Mouse (Mus musculus): Measurements from ENCODE around the gene Eif4g3. TPM values are rescaled to one million over a fixed set of nuclear protein-coding genes. Genes with fewer than 3 reads are reported as not detected.

Gene Eif4g3
- polyA plus RNA-seq, 1 experiment from 2014 or later = 37.0 TPM

DNA sequence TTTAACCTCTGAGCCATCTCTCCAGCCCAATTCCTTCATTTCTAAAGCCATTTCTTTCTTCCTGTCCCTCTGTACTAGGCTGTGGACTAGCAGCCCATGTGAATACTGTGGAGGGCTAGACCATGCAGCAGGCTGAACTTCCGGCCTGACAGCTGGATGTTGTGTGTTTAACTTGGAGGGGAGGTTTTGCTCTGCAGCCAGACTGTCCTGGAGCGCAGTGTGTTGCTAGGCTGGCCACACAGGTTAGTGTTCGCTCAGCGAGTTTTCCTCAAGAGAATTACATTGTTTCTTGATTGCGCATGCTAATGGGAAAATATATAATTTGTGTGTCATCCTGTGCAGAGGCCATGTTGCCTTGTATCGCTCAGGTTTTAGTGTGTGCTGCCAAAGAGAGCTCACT lies 15.8 kb downstream of the Eif4g3 start:
- Histone ChIP-seq H3K9me3 (ENCODE audit: control insufficient read depth, low read length) (no peaks in the 10 kb centered on the region), H3K9ac (ENCODE audit: low read length) (no peak overlapping the region), H3K36me3 (ENCODE audit: control insufficient read depth, insufficient read depth, low read length) (peaks cover 70% of the 10 kb centered on the region), H3K4me1 (replicated peaks; ENCODE audit: control insufficient read depth, insufficient read depth, low read length) (peaks cover 3% of the 10 kb centered on the region; the same call in 1 of the 2 replicates), H3K4me2 (ENCODE audit: low read length) (no peak overlapping the region), H3K27me3 (replicated peaks; ENCODE audit: control insufficient read depth, insufficient read depth, low read length) (no peaks in the 10 kb centered on the region), H3K27ac (ENCODE audit: low read depth) (no peak overlapping the region), H3K4me3 (ENCODE audit: low read depth, low read length) (no peak overlapping the region)
- no peak for DNase-seq (ENCODE audit: low spot score)
- WGBS = 89% methylated on average over 6 of the region's 6 CpGs
- no peak for ATAC-seq (replicated peaks; ENCODE audit: low FRiP score, low TSS enrichment, low read depth)

DNA sequence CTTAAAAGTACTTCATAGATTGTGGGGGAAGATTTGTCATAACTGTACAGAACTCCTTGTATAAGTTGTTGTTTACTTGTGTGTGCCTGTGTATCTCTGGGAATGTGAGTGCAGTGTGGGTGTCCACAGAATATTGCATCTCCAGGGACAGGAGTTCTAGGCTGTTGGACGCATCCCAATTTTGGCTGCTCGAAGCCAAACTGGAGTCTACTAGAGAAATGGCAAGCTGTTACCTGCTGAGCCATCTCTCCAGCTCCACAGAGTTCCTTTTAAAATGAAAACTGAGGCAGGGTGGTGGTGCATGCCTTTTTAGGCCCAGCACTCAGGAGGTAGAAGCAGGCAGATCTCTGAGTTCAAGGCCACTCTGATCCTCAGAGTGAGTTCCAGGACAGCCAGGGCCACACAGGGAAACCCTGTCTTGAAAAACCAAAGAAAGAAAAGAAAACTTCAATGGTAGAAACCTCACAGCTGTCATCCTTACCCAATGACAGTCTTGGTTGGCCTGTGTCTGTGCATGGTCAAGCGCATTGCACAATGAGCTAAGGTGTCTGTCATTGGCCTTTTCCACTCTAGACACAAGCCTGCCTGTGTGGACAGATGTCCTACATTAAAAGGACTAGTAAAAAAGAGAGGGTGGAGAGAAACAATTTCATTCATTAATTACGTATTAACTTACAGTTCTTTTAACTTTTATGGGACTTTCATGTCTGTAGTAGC lies 17.1 kb downstream of the Eif4g3 start:
- WGBS = 95% methylated on average over 4 of the region's 4 CpGs

GRCm38 (mm10) chr4:138013723-138014479 lies 21.1 kb downstream of the Eif4g3 start:
- WGBS = 94% methylated on average over 15 of the region's 15 CpGs
- Histone ChIP-seq H3K9ac (ENCODE audit: low read length) (no peak overlapping the region), H3K9me3 (ENCODE audit: control insufficient read depth, low read length) (no peaks in the 10 kb centered on the region), H3K4me1 (replicated peaks; ENCODE audit: control insufficient read depth, insufficient read depth, low read length) (peaks cover 8% of the 10 kb centered on the region; the same call in 1 of the 2 replicates), H3K4me3 (ENCODE audit: low read depth, low read length) (no peak overlapping the region), H3K4me2 (ENCODE audit: low read length) (no peak overlapping the region), H3K36me3 (ENCODE audit: control insufficient read depth, insufficient read depth, low read length) (peaks cover 75% of the 10 kb centered on the region), H3K27ac (ENCODE audit: low read depth) (no peak overlapping the region), H3K27me3 (replicated peaks; ENCODE audit: control insufficient read depth, insufficient read depth, low read length) (no peaks in the 10 kb centered on the region)
- ATAC-seq (replicated peaks; ENCODE audit: low FRiP score, low TSS enrichment, low read depth) (no peak), DNase-seq (ENCODE audit: low spot score) (peak; percentile 44)

More for the DNA sequence above, 17.1 kb downstream of the Eif4g3 start:
- no peak for DNase-seq (ENCODE audit: low spot score)
- H3K9ac ChIP-seq (ENCODE audit: low read length) = no peak overlapping the region
- peaks cover 3% of the 10 kb centered on the region; the same call in 1 of the 2 replicates for H3K4me1 ChIP-seq (replicated peaks; ENCODE audit: control insufficient read depth, insufficient read depth, low read length)
- ATAC-seq (replicated peaks; ENCODE audit: low FRiP score, low TSS enrichment, low read depth) = no peak
- no peaks in the 10 kb centered on the region for H3K27me3 ChIP-seq (replicated peaks; ENCODE audit: control insufficient read depth, insufficient read depth, low read length)
- H3K9me3 ChIP-seq (ENCODE audit: control insufficient read depth, low read length) = no peaks in the 10 kb centered on the region
- H3K4me3 ChIP-seq (ENCODE audit: low read depth, low read length) = no peak overlapping the region
- H3K4me2 ChIP-seq (ENCODE audit: low read length) = no peak overlapping the region
- H3K36me3 ChIP-seq (ENCODE audit: control insufficient read depth, insufficient read depth, low read length) = peaks cover 72% of the 10 kb centered on the region
- H3K27ac ChIP-seq (ENCODE audit: low read depth) = no peak overlapping the region

GRCm38 (mm10) chr4:138015966-138016365 lies 23.1 kb downstream of the Eif4g3 start:
- no peak for ATAC-seq (replicated peaks; ENCODE audit: low FRiP score, low TSS enrichment, low read depth)
- H3K4me2 ChIP-seq (ENCODE audit: low read length) = no peak overlapping the region
- peaks cover 14% of the 10 kb centered on the region; the same call in 1 of the 2 replicates for H3K4me1 ChIP-seq (replicated peaks; ENCODE audit: control insufficient read depth, insufficient read depth, low read length)
- 66% methylated on average over 4 of the region's 4 CpGs for WGBS
- H3K9me3 ChIP-seq (ENCODE audit: control insufficient read depth, low read length) = no peaks in the 10 kb centered on the region
- H3K9ac ChIP-seq (ENCODE audit: low read length) = no peak overlapping the region
- H3K27me3 ChIP-seq (replicated peaks; ENCODE audit: control insufficient read depth, insufficient read depth, low read length) = no peaks in the 10 kb centered on the region
- peaks cover 63% of the 10 kb centered on the region for H3K36me3 ChIP-seq (ENCODE audit: control insufficient read depth, insufficient read depth, low read length)
- no peak for DNase-seq (ENCODE audit: low spot score)
- H3K4me3 ChIP-seq (ENCODE audit: low read depth, low read length) = no peak overlapping the region
- no peak overlapping the region for H3K27ac ChIP-seq (ENCODE audit: low read depth)

DNA sequence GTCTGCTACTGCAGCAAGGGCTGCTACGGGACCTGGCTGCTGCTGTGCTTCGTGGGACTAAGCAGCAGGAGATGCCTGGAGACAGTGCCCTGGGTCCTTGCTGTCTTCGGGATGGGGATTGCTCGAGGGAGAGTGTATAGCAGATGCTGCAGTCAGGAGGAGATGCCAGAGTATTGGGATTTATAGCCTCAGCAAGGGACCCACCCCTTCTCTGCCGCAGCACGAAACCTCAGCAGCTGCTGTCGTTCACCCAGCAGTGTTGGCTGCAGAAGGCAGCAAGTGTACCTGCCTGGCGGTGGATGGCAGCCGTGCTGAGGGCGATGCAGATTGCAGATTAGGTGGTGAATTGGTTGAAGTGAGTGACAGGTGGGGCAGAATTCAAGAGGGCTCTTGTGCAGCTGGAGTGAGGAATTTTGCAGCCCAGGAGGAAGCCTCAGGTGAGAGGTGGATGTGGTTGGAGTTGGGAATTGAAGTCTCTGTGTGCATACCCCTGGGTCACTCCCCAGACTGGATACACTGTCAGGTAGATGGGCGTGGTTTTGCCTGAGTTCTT lies 24.3 kb downstream of the Eif4g3 start:
- Histone ChIP-seq H3K27ac (ENCODE audit: low read depth) (peak overlapping the region; percentile 29; the same call in 1 of the 2 replicates), H3K9ac (ENCODE audit: low read length) (no peak overlapping the region), H3K27me3 (replicated peaks; ENCODE audit: control insufficient read depth, insufficient read depth, low read length) (no peaks in the 10 kb centered on the region), H3K4me2 (ENCODE audit: low read length) (no peak overlapping the region), H3K4me1 (replicated peaks; ENCODE audit: control insufficient read depth, insufficient read depth, low read length) (peaks cover 14% of the 10 kb centered on the region; the same call in 1 of the 2 replicates), H3K36me3 (ENCODE audit: control insufficient read depth, insufficient read depth, low read length) (peaks cover 51% of the 10 kb centered on the region), H3K9me3 (ENCODE audit: control insufficient read depth, low read length) (no peaks in the 10 kb centered on the region), H3K4me3 (ENCODE audit: low read depth, low read length) (no peak overlapping the region)
- 63% methylated on average over 11 of the region's 11 CpGs for WGBS
- ATAC-seq (replicated peaks; ENCODE audit: low FRiP score, low TSS enrichment, low read depth) (no peak), DNase-seq (ENCODE audit: low spot score) (no peak)

DNA sequence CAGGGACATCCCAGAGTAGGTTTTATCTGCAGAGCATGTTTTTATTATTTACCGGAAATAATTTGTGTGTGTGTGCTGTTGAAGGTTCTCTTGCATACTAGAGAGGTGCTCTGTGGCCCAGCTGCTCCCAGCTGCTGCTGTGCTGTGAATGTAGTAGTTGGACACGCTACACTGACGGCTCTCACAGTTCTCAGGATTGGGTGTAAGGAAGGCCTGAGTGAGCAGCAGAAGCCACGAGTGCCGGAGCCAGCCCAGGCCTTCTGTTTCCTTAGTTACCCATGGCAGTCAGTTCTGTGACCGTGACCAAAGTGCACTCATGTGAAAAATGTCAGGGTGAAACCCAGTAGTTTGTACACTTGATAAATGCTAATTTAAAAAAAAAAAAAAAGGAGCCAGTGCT lies 25.2 kb downstream of the Eif4g3 start:
- H3K4me3 ChIP-seq (ENCODE audit: low read depth, low read length) = no peak overlapping the region
- DNase-seq (ENCODE audit: low spot score) = no peak
- no peak overlapping the region for H3K9ac ChIP-seq (ENCODE audit: low read length)
- WGBS = 71% methylated on average over 6 of the region's 6 CpGs
- peaks cover 48% of the 10 kb centered on the region for H3K36me3 ChIP-seq (ENCODE audit: control insufficient read depth, insufficient read depth, low read length)
- peaks cover 14% of the 10 kb centered on the region; the same call in 1 of the 2 replicates for H3K4me1 ChIP-seq (replicated peaks; ENCODE audit: control insufficient read depth, insufficient read depth, low read length)
- peak overlapping the region; percentile 14; the same call in 1 of the 2 replicates for H3K27ac ChIP-seq (ENCODE audit: low read depth)
- no peaks in the 10 kb centered on the region for H3K27me3 ChIP-seq (replicated peaks; ENCODE audit: control insufficient read depth, insufficient read depth, low read length)
- no peak overlapping the region for H3K4me2 ChIP-seq (ENCODE audit: low read length)
- H3K9me3 ChIP-seq (ENCODE audit: control insufficient read depth, low read length) = no peaks in the 10 kb centered on the region
- no peak for ATAC-seq (replicated peaks; ENCODE audit: low FRiP score, low TSS enrichment, low read depth)

DNA sequence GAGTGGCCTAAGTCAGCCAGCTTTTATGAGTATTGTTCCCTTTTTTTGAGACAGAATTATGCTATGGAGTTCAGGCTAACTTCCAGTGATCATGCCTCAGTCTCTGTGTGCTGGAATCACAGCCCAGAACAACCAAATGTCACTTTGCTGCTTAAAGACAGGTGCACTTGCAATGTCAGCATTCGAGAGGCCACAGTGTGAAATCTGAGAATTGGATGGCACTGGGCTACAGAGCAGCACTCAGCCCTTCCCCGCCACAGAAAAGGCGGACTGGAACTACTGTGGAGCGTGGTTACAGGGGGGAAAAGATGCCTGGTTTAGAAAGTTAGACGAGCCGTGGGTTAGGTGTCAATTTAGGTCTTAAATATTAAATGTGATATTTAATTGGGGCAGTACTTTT lies 27.4 kb downstream of the Eif4g3 start:
- no peak overlapping the region for H3K4me2 ChIP-seq (ENCODE audit: low read length)
- peaks cover 36% of the 10 kb centered on the region for H3K36me3 ChIP-seq (ENCODE audit: control insufficient read depth, insufficient read depth, low read length)
- no peaks in the 10 kb centered on the region for H3K9me3 ChIP-seq (ENCODE audit: control insufficient read depth, low read length)
- ATAC-seq (replicated peaks; ENCODE audit: low FRiP score, low TSS enrichment, low read depth) = no peak
- H3K27ac ChIP-seq (ENCODE audit: low read depth) = no peak overlapping the region
- DNase-seq (ENCODE audit: low spot score) = no peak
- 82% methylated on average over 6 of the region's 6 CpGs for WGBS
- no peak overlapping the region for H3K9ac ChIP-seq (ENCODE audit: low read length)
- no peak overlapping the region for H3K4me3 ChIP-seq (ENCODE audit: low read depth, low read length)
- no peaks in the 10 kb centered on the region for H3K27me3 ChIP-seq (replicated peaks; ENCODE audit: control insufficient read depth, insufficient read depth, low read length)
- peaks cover 14% of the 10 kb centered on the region; the same call in 1 of the 2 replicates for H3K4me1 ChIP-seq (replicated peaks; ENCODE audit: control insufficient read depth, insufficient read depth, low read length)

- Histone ChIP-seq H3K4me2 (ENCODE audit: low read length) (no peak overlapping the region), H3K9ac (ENCODE audit: low read length) (no peak overlapping the region), H3K4me3 (ENCODE audit: low read depth, low read length) (no peak overlapping the region), H3K27ac (ENCODE audit: low read depth) (no peak overlapping the region), H3K27me3 (replicated peaks; ENCODE audit: control insufficient read depth, insufficient read depth, low read length) (no peaks in the 10 kb centered on the region), H3K36me3 (ENCODE audit: control insufficient read depth, insufficient read depth, low read length) (peaks cover 29% of the 10 kb centered on the region), H3K9me3 (ENCODE audit: control insufficient read depth, low read length) (no peaks in the 10 kb centered on the region), H3K4me1 (replicated peaks; ENCODE audit: control insufficient read depth, insufficient read depth, low read length) (peaks cover 14% of the 10 kb centered on the region; the same call in 1 of the 2 replicates)
- 79% methylated on average over 6 of the region's 6 CpGs for WGBS
- DNase-seq (ENCODE audit: low spot score) (no peak), ATAC-seq (replicated peaks; ENCODE audit: low FRiP score, low TSS enrichment, low read depth) (no peak)
Measured at GRCm38 (mm10) chr4:138021651-138022050, 28.8 kb downstream of the Eif4g3 start.
